Mouse (Mus musculus): ENCODE results near the gene Klhl11.

GRCm38 (mm10) chr11:100441797-100442196, 30.7 kb downstream of the Klhl11 start, which contains the start of the genes Nt5c3b and Klhl10:
- no peak for TF ChIP-seq CTCF (IDR thresholded peaks at IDR 0.05)
- TF ChIP-seq EP300 (IDR thresholded peaks at IDR 0.05) = no peak
